Mouse (Mus musculus) limb, embryonic 12.5 days (tissue): ENCODE data around the gene Treml1. TPM values are rescaled to one million over a fixed set of nuclear protein-coding genes. Genes with fewer than 3 reads are reported as not detected.
"Not testable (repeated sequence)": the region's sequence is repeated elsewhere in the genome, so short reads cannot be mapped to it uniquely, and the experiment has no call there.

Source experiments
- ATAC-seq: fragments of 200-750 bp; cut with Nextera tagmentation; 2 replicates; pipeline ENCODE4 v1.8.0; 2017; ENCODE audit warnings: low read depth, moderate TSS enrichment; ENCODE audit not compliant: insufficient number of reproducible peaks, insufficient read depth, low FRiP score, low TSS enrichment
- H3K27ac ChIP-seq: fragments of 300-500 bp; sonication (generic); 2 replicates; pipeline ENCODE4 v1.5.1; 2016; ENCODE audit warnings: mild to moderate bottlenecking, moderate library complexity
- H3K27me3 ChIP-seq: fragments of 300-500 bp; sonication (generic); 2 replicates; pipeline ENCODE4 v1.6.1; 2016; ENCODE audit warnings: mild to moderate bottlenecking, moderate library complexity
- H3K36me3 ChIP-seq: fragments of 300-500 bp; sonication (generic); 2 replicates; pipeline ENCODE4 v1.6.1; 2016; ENCODE audit warnings: mild to moderate bottlenecking, moderate library complexity
- H3K4me1 ChIP-seq: fragments of 300-500 bp; sonication (generic); replicated peaks from 2 replicates; pipeline ENCODE4 v1.6.1; 2016
- H3K4me2 ChIP-seq: fragments of 300-500 bp; sonication (generic); 2 replicates; pipeline ENCODE4 v1.6.1; 2016; ENCODE audit warnings: mild to moderate bottlenecking, moderate library complexity
- H3K4me3 ChIP-seq: fragments of 300-500 bp; sonication (generic); replicated peaks from 2 replicates; pipeline ENCODE4 v1.5.1; 2016; ENCODE audit warnings: mild to moderate bottlenecking
- H3K9ac ChIP-seq: fragments of 300-500 bp; sonication (generic); replicated peaks from 2 replicates; pipeline ENCODE4 v1.6.1; 2016; ENCODE audit warnings: mild to moderate bottlenecking, moderate library complexity
- H3K9me3 ChIP-seq: fragments of 300-500 bp; sonication (generic); 2 replicates; pipeline ENCODE4 v1.6.1; 2016; ENCODE audit warnings: mild to moderate bottlenecking, moderate library complexity
- WGBS: fragments of 180-500 bp; shearing (Covaris S2); methylation state at CpG from one replicate; pipeline ENCODE4 v1.1.7; 2016; 5-methylcytosine and 5-hydroxymethylcytosine counted together
- polyA plus RNA-seq: library from polyadenylated mRNA; unstranded; fragments of >200 nt; fragmentation: Nextera tagmentation; extraction: Ambion mirVana; gene quantifications from 2 replicates; pipeline ENCODE4 v1.2.1, GENCODE M21; 2016

The Treml1 gene
- polyA plus RNA-seq, 1 experiment from 2014 or later, result 2.3 TPM

DNA sequence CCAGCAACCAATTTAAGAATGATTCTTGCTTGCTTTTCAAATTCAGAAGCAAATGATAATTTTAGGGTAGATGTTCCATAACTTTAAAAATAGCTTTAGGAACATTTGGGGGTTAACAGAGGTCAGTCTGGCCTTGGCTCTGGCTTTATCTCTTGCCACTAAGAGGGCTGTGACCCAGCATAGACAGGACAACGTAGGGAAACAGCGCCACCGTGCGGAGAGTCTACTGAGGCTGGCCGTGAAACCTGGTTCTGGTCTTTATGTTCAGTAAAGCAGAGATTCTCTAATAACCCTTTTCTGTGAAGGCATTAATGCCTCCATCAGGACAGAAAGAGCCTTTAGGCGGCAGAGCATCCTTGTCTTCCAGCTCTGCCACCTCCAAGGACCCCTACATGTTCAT lies 22.9 kb upstream of the Treml1 start:
- WGBS, result 2% methylated on average over 6 of the region's 6 CpGs
- Histone ChIP-seq H3K9ac (no peak overlapping the region), H3K36me3 (no peaks in the 10 kb centered on the region), H3K4me3 (no peak overlapping the region), H3K4me2 (no peak overlapping the region), H3K27me3 (no peaks in the 10 kb centered on the region), H3K27ac (no peak overlapping the region), H3K4me1 (no peaks in the 10 kb centered on the region), H3K9me3 (no peaks in the 10 kb centered on the region)
- ATAC-seq, result no peak

- Histone ChIP-seq H3K36me3 (no peaks in the 10 kb centered on the region), H3K4me1 (no peaks in the 10 kb centered on the region), H3K4me2 (no peak overlapping the region), H3K9ac (no peak overlapping the region), H3K9me3 (no peaks in the 10 kb centered on the region), H3K27ac (no peak overlapping the region), H3K27me3 (no peaks in the 10 kb centered on the region), H3K4me3 (no peak overlapping the region)
- no peak for ATAC-seq
- 97% methylated on average over 1 of the region's 1 CpGs for WGBS
Observed at GRCm38 (mm10) chr17:48340267-48340666, 19.4 kb upstream of the Treml1 start.

DNA sequence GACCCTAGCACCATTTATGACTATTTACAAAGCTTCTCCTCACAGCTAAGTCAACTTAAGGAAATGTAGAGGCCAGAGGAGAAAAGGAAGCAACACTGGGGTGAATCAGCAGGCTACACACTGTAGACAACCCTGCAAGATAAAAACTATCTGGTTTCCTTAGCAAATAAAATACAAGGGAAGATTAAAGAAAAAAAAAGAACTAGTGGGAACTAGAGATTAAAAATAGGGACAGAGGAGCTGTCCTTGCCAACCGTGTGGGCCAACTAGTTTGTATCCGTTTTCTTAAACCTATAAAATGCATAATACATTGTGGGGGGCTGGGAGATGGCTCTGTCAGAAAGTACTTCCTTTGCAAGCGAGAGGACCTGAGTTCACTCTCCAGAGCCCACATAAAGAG lies 17.8 kb upstream of the Treml1 start:
- Histone ChIP-seq H3K27ac (no peak overlapping the region), H3K4me2 (no peak overlapping the region), H3K9me3 (no peaks in the 10 kb centered on the region), H3K4me3 (no peak overlapping the region), H3K27me3 (peaks cover 7% of the 10 kb centered on the region; the same call in 1 of the 2 replicates), H3K4me1 (no peaks in the 10 kb centered on the region), H3K36me3 (no peaks in the 10 kb centered on the region), H3K9ac (no peak overlapping the region)
- 79% methylated on average over 3 of the region's 3 CpGs for WGBS
- no peak for ATAC-seq

GRCm38 (mm10) chr17:48343065-48343464 lies 16.7 kb upstream of the Treml1 start:
- WGBS, result 87% methylated on average over 2 of the region's 2 CpGs
- H3K27me3 ChIP-seq, result peaks cover 7% of the 10 kb centered on the region; the same call in 1 of the 2 replicates
- H3K36me3 ChIP-seq, result no peaks in the 10 kb centered on the region
- H3K4me3 ChIP-seq, result no peak overlapping the region
- ATAC-seq, result no peak
- H3K9me3 ChIP-seq, result no peaks in the 10 kb centered on the region
- no peaks in the 10 kb centered on the region for H3K4me1 ChIP-seq
- no peak overlapping the region for H3K9ac ChIP-seq
- H3K27ac ChIP-seq, result no peak overlapping the region
- H3K4me2 ChIP-seq, result no peak overlapping the region

DNA sequence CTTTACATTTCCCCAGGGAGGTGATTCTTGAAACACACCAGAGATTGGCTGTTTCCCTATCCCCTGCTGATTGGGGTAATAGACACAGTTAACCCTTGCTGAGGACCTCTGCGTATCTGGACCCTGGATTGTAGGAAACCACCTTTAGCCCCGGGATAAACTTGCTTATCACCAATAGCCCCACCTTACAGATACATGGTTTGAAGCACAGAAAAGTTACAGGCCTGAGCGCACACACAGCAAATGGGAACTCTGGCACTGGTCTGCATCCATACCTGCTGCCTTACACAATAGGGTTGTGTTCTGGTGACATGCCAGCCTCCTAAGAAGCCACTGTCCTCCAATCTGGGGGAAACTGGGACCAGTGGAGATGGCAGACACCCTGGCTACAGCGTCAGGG lies 13.9 kb upstream of the Treml1 start:
- Histone ChIP-seq H3K27ac (no peak overlapping the region), H3K9me3 (no peaks in the 10 kb centered on the region), H3K4me1 (no peaks in the 10 kb centered on the region), H3K27me3 (peaks cover 7% of the 10 kb centered on the region; the same call in 1 of the 2 replicates), H3K9ac (no peak overlapping the region), H3K4me3 (no peak overlapping the region), H3K36me3 (no peaks in the 10 kb centered on the region), H3K4me2 (no peak overlapping the region)
- ATAC-seq, result no peak
- 82% methylated on average over 4 of the region's 4 CpGs for WGBS

DNA sequence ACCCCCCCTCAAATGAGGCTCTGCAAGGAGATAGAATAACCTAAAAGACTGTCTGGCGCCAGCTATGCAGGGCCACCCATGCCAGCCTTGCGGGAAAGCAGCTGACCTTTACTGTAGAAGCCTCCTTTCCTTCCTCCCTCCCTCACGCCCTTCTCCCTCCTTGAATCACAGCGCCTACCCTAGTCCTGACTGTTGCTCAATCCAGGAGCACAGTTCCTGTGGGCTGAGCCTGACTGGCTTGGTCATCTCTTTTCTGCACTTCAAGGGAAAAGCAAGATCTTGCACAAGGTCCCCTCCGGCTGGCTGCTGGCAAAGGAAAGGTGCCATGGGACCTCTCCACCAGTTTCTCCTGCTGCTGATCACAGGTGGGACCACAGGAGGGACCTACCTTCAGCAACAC lies 13.5 kb upstream of the Treml1 start, which contains the start of gene Trem2:
TSS of gene Trem2 (plus strand) at position 171 of the 400 bp plus-strand sequence.
- Histone ChIP-seq H3K4me1 (no peaks in the 10 kb centered on the region), H3K4me2 (no peak within 1 kb of the TSS), H3K27ac (no peak within 1 kb of the TSS), H3K9me3 (no peaks in the 10 kb centered on the region), H3K4me3 (no peak within 1 kb of the TSS), H3K36me3 (no peaks in the 10 kb centered on the region), H3K27me3 (peaks cover 7% of the 10 kb centered on the region; the same call in 1 of the 2 replicates), H3K9ac (no peak within 1 kb of the TSS)
- WGBS, result 70% methylated on average over 5 of the region's 5 CpGs
- no peak for ATAC-seq

DNA sequence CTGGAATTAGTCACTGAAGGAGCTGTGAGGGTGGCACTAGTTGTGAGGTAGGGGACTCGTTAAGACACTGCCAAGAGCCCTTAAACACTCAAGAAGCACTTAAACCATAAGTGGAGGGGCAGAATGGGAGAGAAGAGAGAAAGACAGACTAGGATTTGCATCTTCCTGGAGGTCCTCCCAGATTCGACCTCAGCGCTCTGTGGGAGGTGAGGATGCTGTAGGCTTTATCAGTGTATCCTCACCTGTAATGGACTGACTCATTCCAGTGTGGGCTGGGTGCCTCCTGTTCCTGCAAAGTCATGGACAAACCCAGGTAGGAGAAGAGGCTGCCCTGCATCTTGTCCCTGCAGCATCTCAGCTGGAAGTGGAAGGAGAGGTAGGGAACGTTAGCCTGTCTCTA lies 12.9 kb upstream of the Treml1 start:
- Histone ChIP-seq H3K27me3 (peaks cover 7% of the 10 kb centered on the region; the same call in 1 of the 2 replicates), H3K9me3 (no peaks in the 10 kb centered on the region), H3K4me3 (no peak overlapping the region), H3K4me1 (no peaks in the 10 kb centered on the region), H3K27ac (no peak overlapping the region), H3K4me2 (no peak overlapping the region), H3K36me3 (no peaks in the 10 kb centered on the region), H3K9ac (no peak overlapping the region)
- 65% methylated on average over 4 of the region's 4 CpGs for WGBS
- no peak for ATAC-seq

DNA sequence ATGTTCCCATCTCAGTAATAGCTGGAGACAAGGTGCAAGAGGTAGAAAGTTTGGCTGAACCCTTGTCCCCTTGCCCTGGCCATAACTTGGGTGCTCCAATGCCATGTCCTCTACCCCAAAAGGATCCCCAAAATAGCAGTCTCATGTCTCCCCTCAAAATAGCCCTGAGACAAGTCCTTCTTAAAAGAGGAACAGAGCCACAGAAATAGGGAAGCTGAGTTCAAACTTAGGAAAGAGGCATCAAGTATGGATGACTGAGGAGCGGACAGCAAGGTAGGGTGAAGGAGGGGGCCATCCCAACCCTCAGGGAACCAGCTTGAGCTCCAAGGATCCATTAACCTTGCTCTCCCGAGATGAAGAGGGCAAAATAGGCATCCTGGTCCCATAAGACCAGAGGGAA lies 12.4 kb upstream of the Treml1 start:
- Histone ChIP-seq H3K27me3 (peaks cover 7% of the 10 kb centered on the region; the same call in 1 of the 2 replicates), H3K4me2 (no peak overlapping the region), H3K27ac (no peak overlapping the region), H3K9me3 (no peaks in the 10 kb centered on the region), H3K9ac (no peak overlapping the region), H3K36me3 (no peaks in the 10 kb centered on the region), H3K4me1 (no peaks in the 10 kb centered on the region), H3K4me3 (no peak overlapping the region)
- WGBS, result 81% methylated on average over 2 of the region's 2 CpGs
- ATAC-seq, result no peak

- no peaks in the 10 kb centered on the region for H3K9me3 ChIP-seq
- 70% methylated on average over 5 of the region's 5 CpGs for WGBS
- no peak overlapping the region for H3K9ac ChIP-seq
- H3K27me3 ChIP-seq, result peaks cover 7% of the 10 kb centered on the region; the same call in 1 of the 2 replicates
- H3K36me3 ChIP-seq, result no peaks in the 10 kb centered on the region
- ATAC-seq, result no peak
- H3K4me1 ChIP-seq, result no peaks in the 10 kb centered on the region
- no peak overlapping the region for H3K4me3 ChIP-seq
- no peak overlapping the region for H3K4me2 ChIP-seq
- no peak overlapping the region for H3K27ac ChIP-seq
Observed at GRCm38 (mm10) chr17:48350681-48351193, 9.0 kb upstream of the Treml1 start.

GRCm38 (mm10) chr17:48352976-48353375 lies 6.7 kb upstream of the Treml1 start:
- not testable (repeated sequence) for ATAC-seq, H3K9me3 ChIP-seq, H3K4me1 ChIP-seq, H3K4me2 ChIP-seq, H3K27ac ChIP-seq, H3K4me3 ChIP-seq, H3K27me3 ChIP-seq, H3K36me3 ChIP-seq, H3K9ac ChIP-seq
- 81% methylated on average over 7 of the region's 7 CpGs for WGBS

DNA sequence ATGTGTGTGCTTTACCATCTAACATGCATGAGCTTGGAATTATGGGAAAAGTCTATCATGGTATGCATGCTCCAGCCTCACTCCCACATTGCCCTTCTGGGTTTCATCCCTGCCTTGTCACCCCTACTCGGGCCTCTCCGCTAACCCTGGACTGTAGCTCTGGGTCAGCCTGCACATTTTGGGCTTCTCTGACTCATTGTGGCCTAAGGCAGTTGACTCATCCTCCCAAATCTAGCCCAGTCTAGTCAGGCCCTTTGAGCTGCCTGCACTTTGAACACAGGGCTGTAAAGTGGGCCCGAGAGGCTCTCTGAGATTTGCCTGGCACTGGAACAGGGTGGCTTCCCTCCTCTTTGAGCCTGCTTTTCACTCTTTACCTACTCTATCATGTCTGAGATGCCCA lies 3.9 kb upstream of the Treml1 start:
- no peak overlapping the region for H3K9ac ChIP-seq
- no peaks in the 10 kb centered on the region for H3K4me1 ChIP-seq
- no peaks in the 10 kb centered on the region for H3K27me3 ChIP-seq
- no peak for ATAC-seq
- no peaks in the 10 kb centered on the region for H3K36me3 ChIP-seq
- no peaks in the 10 kb centered on the region for H3K9me3 ChIP-seq
- H3K27ac ChIP-seq, result no peak overlapping the region
- 81% methylated on average over 3 of the region's 3 CpGs for WGBS
- H3K4me2 ChIP-seq, result no peak overlapping the region
- no peak overlapping the region for H3K4me3 ChIP-seq

GRCm38 (mm10) chr17:48357892-48358291 lies 1.8 kb upstream of the Treml1 start:
- no peaks in the 10 kb centered on the region for H3K27me3 ChIP-seq
- H3K9me3 ChIP-seq, result no peaks in the 10 kb centered on the region
- 42% methylated on average over 2 of the region's 2 CpGs for WGBS
- no peaks in the 10 kb centered on the region for H3K36me3 ChIP-seq
- H3K4me3 ChIP-seq, result no peak overlapping the region
- no peaks in the 10 kb centered on the region for H3K4me1 ChIP-seq
- no peak overlapping the region for H3K9ac ChIP-seq
- no peak overlapping the region for H3K4me2 ChIP-seq
- no peak for ATAC-seq
- H3K27ac ChIP-seq, result no peak overlapping the region
